Mouse (Mus musculus): ENCODE results near the gene Sfrp5. TPM values are rescaled to one million over a fixed set of nuclear protein-coding genes. Genes with fewer than 3 reads are reported as not detected.

Gene Sfrp5
- polyA plus RNA-seq, 1 experiment from 2014 or later = 0.37 TPM

Other genes starting within 250 kb of the Sfrp5 start
- gene Mms19, start 221.1 kb downstream of the Sfrp5 start, polyA plus RNA-seq (2015; fragmentation: Nextera tagmentation; extraction: Ambion mirVana) = 10.1 and 11.1 TPM in 2 replicates
- 4.2 and 4.9 TPM in 2 replicates for gene Ubtd1, start 220.5 kb downstream of the Sfrp5 start, polyA plus RNA-seq (2015; fragmentation: Nextera tagmentation; extraction: Ambion mirVana)
- 0.07 and 0.15 TPM in 2 replicates for gene Ankrd2, start 166.3 kb downstream of the Sfrp5 start, polyA plus RNA-seq (2015; fragmentation: Nextera tagmentation; extraction: Ambion mirVana)
- gene Hoga1, start 156.6 kb downstream of the Sfrp5 start, polyA plus RNA-seq (2015; fragmentation: Nextera tagmentation; extraction: Ambion mirVana) = 62.9 and 70.5 TPM in 2 replicates
- gene 4933411K16Rik, start 150.0 kb downstream of the Sfrp5 start, polyA plus RNA-seq (2015; fragmentation: Nextera tagmentation; extraction: Ambion mirVana) = 0.34 and 0.35 TPM in 2 replicates
- 1.1 TPM in 2 replicates for gene Morn4, start 115.9 kb downstream of the Sfrp5 start, polyA plus RNA-seq (2015; fragmentation: Nextera tagmentation; extraction: Ambion mirVana)
- 2.9 and 4.0 TPM in 2 replicates for gene Pi4k2a, start 111.8 kb downstream of the Sfrp5 start, polyA plus RNA-seq (2015; fragmentation: Nextera tagmentation; extraction: Ambion mirVana)
- gene Avpi1, start 73.2 kb downstream of the Sfrp5 start, polyA plus RNA-seq (2015; fragmentation: Nextera tagmentation; extraction: Ambion mirVana) = 22.5 and 24.8 TPM in 2 replicates
- gene Marveld1, start 54.9 kb downstream of the Sfrp5 start, polyA plus RNA-seq (2015; fragmentation: Nextera tagmentation; extraction: Ambion mirVana) = 2.0 TPM in 2 replicates
- 8.5 and 9.9 TPM in 2 replicates for gene Zfyve27, start 38.3 kb downstream of the Sfrp5 start, polyA plus RNA-seq (2015; fragmentation: Nextera tagmentation; extraction: Ambion mirVana)
- gene Golga7b, start 45.3 kb upstream of the Sfrp5 start, polyA plus RNA-seq (2015; fragmentation: Nextera tagmentation; extraction: Ambion mirVana) = not detected in 2 replicates
- gene Crtac1, start 229.5 kb upstream of the Sfrp5 start, polyA plus RNA-seq (2015; fragmentation: Nextera tagmentation; extraction: Ambion mirVana) = 0.08 TPM in 1 of 2 replicates, not detected in the other

Data from liver, embryonic 16.5 days (tissue).